Mouse (Mus musculus): ENCODE data around the gene Ddit4. TPM values are rescaled to one million over a fixed set of nuclear protein-coding genes. Genes with fewer than 3 reads are reported as not detected.

The Ddit4 gene
- total and polyA plus RNA-seq, 3 experiments, result 53.1 to 151 (median 56.1) TPM

- peak; percentile 59 for DNase-seq
These were observed 20.9 kb upstream of the Ddit4 start for GRCm38 (mm10) chr10:59972534-59972933.

- no peak for DNase-seq
These were observed 20.2 kb upstream of the Ddit4 start for GRCm38 (mm10) chr10:59971813-59972212.

GRCm38 (mm10) chr10:59970450-59971062 is 18.9 kb upstream of the Ddit4 start:
- DNase-seq, result no peak

DNA sequence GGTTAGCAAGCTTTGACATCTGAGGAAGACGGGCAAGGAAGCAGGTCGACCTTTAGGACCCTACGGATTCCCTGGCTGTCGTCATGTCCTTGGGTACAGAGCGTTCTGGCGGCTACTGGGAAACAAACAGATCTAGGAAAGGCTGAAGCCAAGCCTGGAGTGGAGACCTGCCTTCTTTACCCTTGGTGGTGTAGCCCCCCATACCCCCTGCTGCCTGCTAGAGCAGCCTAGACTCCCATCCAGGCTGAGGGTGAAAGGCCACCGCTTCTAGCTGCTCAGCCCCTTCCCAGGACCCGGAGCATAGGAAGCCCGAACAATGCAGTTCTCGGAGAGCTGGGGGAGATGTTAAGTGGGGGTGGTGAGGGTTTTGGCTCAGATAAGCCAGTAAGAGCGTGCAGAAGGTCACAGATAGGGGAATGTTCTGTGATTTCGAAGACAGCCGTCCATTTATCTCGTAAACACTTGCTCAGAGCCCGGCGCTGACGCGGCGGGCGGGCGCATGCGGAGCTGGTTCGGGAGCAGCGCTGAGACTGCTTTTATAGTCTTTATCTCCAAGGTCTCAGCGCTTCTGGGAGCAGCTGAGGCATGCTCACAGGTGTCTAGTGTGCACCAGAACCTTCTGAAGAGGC is 18.3 kb upstream of the Ddit4 start:
- peak; percentile 84 for DNase-seq

DNA sequence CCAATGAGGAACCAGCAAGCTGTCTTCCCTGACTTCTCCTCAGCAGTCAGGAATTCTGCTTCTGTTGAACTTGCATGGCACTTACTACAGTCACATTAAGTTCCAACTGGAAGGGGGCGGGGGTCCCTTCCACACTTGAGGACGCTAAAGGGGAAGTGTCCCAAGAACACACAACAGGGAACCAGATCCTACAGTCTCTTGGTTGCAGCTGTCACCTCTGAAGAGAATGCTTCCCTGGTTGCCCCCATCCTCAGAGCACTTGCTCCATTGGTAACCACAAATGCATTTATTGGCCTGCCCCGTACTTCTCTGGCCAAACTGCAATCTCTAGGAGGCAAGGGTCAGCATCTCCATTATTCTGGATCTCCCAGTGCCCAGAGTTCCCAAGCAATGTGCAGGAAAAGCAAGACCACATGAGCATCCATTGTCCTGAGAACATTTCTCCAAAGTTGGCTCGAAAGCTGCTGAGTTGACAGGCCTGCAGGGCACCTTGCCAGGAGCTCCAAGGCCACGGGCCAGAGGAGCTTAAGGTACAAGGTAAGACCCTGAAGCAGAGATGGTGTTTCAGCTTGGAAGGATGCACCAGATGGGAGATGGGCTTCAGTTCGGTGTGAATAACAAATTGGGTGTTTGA is 15.8 kb upstream of the Ddit4 start:
- DNase-seq, result peak; percentile 76

DNA sequence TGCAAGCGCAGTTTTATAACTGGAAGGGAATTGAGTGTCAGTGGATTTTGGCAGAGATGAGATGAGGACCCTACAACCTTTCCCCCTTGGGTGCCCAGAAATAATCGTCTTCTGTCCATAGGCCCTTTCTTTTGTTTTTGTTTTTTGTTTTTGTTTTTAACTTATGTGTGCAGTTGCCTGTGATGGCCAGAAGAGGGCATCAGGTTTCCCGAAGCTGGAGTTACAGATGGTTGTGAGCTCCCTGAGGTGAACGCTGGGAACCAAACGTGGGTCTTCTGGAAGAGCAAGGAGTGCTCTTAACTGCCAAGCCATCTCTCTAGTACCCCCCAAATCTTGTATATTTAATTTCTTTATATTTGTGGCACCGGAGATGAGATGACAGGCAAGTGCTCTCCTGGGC is 15.1 kb upstream of the Ddit4 start:
- no peak for DNase-seq

- no peak for DNase-seq
These were observed 14.2 kb upstream of the Ddit4 start for GRCm38 (mm10) chr10:59965788-59966187.

- no peak for DNase-seq
These were observed 13.7 kb upstream of the Ddit4 start for GRCm38 (mm10) chr10:59965362-59965695.

GRCm38 (mm10) chr10:59964504-59965361 is 13.1 kb upstream of the Ddit4 start:
- peak; percentile 28 for DNase-seq

DNA sequence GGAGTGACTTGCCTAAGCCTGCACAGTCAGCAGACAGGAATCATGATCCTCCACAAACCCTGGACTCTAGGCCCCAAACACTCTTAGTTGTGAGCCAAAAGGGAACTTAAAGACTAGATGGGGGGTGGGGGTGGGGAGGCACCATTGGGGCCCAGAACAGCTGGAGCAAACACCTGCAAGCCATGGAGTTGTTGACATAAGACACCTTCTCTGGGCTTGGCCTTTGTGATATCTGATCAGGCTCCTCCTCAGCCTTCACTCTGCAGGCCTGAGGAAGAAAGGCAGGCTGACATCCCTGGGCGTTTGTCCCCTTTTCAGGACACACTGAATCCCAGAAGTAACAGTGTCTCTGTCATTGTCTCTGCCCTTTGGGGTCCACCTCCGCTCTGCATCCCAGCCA is 12.0 kb upstream of the Ddit4 start:
- DNase-seq, result no peak

DNA sequence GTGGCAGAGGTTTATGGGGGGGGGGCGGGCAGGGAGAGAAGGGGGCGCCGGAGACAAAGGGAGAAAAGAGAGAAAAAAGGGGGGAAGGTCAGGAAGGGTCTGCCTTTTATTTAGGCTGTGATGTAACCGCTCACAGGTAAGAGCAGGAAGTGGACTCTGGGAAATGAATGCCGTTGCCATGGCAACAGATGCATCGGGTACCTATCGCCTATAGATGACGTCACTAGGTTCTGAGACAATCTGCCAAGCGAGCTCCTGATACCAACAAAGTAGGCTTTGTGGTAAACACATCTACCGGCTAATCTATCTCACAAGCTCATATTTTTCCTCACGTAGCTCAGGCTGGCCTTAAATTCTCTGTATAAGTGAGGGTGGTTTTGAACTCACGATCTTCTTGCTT is 7.9 kb upstream of the Ddit4 start:
- no peak for DNase-seq

DNA sequence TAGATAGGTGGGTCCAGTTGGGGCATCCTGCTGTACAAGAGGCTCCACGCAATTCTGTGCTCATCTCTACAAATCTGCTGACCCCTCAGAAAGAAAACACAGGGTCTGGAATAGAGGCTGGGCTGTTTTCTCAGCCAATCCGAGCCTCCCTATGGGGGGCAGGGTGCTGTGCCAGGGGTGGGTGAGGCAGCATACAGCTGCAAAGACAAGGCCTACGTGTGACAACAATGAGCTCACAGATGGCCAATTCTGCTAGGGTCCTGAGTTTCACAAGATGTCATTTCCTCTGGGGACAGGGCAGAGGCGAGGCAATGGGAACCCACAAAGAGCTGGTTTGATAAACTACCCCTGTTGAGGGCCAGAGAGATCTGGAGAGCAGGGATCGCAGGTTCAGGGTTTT is 6.8 kb upstream of the Ddit4 start:
- no peak for DNase-seq

DNA sequence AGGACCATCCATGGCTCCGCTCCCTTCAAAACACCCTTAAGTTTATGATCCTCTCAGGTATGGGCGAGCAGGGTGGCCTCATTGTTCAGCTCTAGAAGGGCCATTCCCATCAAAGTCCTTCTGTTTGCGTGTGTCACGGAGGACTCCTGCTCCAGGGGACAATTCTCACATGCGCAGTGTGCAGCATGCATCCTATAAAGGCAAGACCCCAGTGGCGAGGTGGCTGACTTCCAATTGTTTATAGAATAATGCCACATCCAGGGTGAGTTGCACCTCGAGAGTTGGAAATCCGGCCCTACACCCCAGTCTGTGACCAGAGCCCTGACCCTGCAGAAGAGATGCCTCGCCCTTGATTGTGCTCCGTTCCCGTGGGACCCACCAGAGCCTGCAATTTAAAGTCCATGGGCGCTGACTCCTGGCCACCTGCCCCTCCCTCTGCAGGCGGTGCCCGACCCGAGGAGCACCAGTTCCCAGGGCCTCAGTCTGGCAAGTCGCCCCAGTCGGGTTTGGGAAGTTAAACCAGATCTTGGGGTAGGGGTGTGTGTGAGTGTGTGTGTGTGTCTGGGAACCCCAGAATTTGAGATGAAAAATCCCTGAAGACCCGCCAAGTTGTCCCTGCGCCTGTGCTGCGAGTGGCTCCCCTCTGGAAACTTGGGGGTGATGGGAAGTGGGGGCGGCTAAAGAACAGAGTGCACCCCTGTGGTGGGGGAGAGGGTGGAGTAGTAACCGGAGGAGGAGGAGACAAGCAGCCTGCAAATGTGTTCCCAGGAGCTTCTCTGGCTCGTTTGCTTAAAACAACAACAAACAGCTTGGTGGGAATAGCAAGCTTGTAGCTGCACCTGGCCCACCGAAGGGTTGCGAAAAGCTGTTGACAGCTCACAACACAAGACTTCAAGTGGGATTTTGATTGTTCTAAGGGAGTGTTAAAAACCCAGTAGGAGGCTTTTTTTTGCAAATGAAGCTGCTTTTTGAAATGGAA is 5.8 kb upstream of the Ddit4 start:
- DNase-seq, result no peak

GRCm38 (mm10) chr10:59956681-59957080 is 5.0 kb upstream of the Ddit4 start:
- DNase-seq, result no peak

DNA sequence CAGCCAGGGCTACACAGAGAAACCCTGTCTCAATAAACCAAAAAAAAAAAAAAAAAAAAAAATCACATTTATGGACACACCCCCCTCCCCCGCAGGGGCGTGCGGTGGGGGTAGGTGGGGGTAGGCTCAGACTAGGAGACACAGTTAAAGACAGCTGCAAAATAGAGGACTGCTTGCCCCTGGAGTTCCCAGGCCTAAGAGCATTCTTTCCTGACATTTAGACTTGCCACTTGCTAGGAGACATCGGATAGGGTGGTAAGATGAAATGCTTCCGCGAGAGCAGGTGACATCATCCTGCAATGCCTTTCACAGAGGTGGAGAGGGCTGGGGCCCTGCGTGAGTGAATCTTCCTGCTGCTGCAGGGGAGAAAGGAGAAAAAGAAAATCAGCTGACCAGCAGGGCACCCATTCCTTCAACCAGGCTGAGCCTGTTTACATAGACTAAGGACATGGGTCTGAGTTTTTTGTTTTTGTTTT is 2.0 kb upstream of the Ddit4 start:
- no peak for DNase-seq

DNA sequence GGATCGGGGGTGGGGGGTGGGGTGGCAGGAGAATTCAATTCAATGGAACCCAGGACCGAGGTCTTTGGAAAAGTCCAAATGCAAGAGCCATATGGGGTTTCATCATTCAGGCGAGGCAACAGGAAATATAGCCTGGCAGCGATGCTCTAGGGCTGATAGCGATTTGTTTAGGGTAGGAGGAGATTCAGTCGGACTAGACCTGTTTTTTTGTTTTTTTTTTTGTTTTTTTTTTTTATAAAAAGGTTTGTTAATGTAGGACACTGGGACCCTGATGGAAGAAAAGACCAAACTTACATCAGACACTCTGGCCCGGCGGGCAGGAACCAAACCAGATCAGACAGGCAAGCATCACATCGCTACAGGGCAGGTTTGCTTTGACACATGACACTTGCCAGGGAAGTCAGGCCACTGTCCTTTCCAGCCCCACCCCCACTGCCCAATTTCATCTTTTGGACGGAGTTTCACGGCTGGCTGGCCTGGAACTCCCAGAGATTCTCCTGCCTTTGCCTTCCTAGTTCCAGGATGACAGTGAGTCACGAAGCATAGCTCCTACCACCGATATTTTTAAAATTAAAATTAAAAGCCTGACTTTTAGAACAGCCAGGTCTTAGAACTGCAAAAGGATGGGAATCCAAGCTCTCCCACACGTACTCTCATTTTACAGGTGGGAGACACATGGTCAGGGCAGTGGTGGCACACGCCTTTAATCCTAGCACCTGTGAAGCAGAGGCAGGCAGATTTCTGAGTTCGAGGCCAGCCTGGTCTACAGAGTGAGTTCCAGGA is 1.3 kb upstream of the Ddit4 start:
- DNase-seq, result peak; percentile 35

DNA sequence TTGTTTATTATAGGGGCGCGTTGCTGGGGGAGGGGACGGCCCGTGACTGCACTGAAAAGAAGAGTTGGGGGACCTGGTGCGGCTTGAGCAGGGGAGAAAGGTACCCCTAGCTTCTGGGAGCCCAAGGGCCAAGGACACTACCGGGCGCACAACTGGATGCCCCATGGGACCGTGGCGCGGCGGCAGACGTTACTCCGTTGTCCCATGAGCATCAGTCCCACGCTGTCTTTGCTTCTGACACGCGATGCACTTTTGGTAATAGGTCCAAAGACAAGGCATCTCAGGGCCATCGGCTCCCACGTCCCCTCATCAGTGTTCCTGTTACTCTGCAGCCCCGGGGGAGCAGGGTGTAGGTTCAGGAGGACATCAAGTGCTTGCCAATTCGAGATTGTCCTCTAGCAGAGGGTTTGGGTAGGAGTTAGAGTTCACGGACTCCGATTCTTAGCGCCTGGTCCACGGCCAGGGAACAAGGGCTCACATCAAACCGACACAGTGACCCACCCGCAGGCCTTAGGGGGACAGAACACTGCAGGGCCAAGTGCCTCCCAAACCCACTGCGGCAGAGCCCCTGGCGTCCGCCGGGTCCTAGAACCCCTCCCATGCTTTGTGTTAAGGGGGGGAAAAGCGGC is 632 bp upstream of the Ddit4 start:
- no peak for DNase-seq

GRCm38 (mm10) chr10:59950716-59951191 is 880 bp downstream of the Ddit4 start:
- DNase-seq, result peak; percentile 91

GRCm38 (mm10) chr10:59949783-59950605 is 1.6 kb downstream of the Ddit4 start:
- no peak for DNase-seq
